Mouse (Mus musculus) hindbrain, embryonic 11.5 days (tissue): Measurements from ENCODE around the gene Pias1. TPM values are rescaled to one million over a fixed set of nuclear protein-coding genes. Genes with fewer than 3 reads are reported as not detected.

Experiments
- ATAC-seq: fragments of 200-750 bp; cut with Nextera tagmentation; 2 replicates; pipeline ENCODE4 v1.8.0; 2017; ENCODE audit warnings: mild to moderate bottlenecking, moderate TSS enrichment, moderate library complexity; ENCODE audit not compliant: low FRiP score
- DNase-seq: peaks from one replicate; pipeline ENCODE4 v3.0.0-alpha.2; 2015; ENCODE audit warnings: low spot score
- H3K27ac ChIP-seq: fragments of 300-500 bp; sonication (generic); 2 replicates; pipeline ENCODE4 v1.5.1; 2014; ENCODE audit warnings: mild to moderate bottlenecking, low read depth, low read length
- H3K27me3 ChIP-seq: fragments of 300-500 bp; sonication (generic); 2 replicates; pipeline ENCODE4 v1.6.1; 2014; ENCODE audit warnings: mild to moderate bottlenecking, low read length, moderate library complexity, mixed read lengths; ENCODE audit not compliant: control insufficient read depth, insufficient read depth
- H3K36me3 ChIP-seq: fragments of 300-500 bp; sonication (generic); 2 replicates; pipeline ENCODE4 v1.6.1; 2014; ENCODE audit warnings: mild to moderate bottlenecking, low read length, moderate library complexity, mixed read lengths; ENCODE audit not compliant: control insufficient read depth, insufficient read depth
- H3K4me1 ChIP-seq: fragments of 300-500 bp; sonication (generic); replicated peaks from 2 replicates; pipeline ENCODE4 v1.6.1; 2014; ENCODE audit warnings: low read length, mixed read lengths; ENCODE audit not compliant: control insufficient read depth, insufficient read depth
- H3K4me2 ChIP-seq: fragments of 300-500 bp; sonication (generic); replicated peaks from 2 replicates; pipeline ENCODE4 v1.6.1; 2014; ENCODE audit warnings: mild to moderate bottlenecking, low read depth, low read length
- H3K4me3 ChIP-seq: fragments of 300-500 bp; sonication (generic); 2 replicates; pipeline ENCODE4 v1.5.1; 2014; ENCODE audit warnings: low read depth, low read length
- H3K9ac ChIP-seq: fragments of 300-500 bp; sonication (generic); 2 replicates; pipeline ENCODE4 v1.6.1; 2014; ENCODE audit warnings: low read depth, low read length
- H3K9me3 ChIP-seq: fragments of 300-500 bp; sonication (generic); 2 replicates; pipeline ENCODE4 v1.6.1; 2016; ENCODE audit warnings: low read length; ENCODE audit not compliant: control insufficient read depth
- WGBS: fragments of 180-500 bp; shearing (Covaris S2); extraction: QIAGEN DNeasy Blood & Tissue Kit; methylation state at CpG from one replicate; pipeline ENCODE4 v1.1.7; 2014; 5-methylcytosine and 5-hydroxymethylcytosine counted together
- polyA plus RNA-seq: library from polyadenylated mRNA; unstranded; fragments of >200 nt; fragmentation: Nextera tagmentation; extraction: Ambion mirVana; gene quantifications from 2 replicates; pipeline ENCODE4 v1.2.1, GENCODE M21; 2014

The Pias1 gene
- polyA plus RNA-seq, 1 experiment from 2014 or later = 71.5 TPM

DNA sequence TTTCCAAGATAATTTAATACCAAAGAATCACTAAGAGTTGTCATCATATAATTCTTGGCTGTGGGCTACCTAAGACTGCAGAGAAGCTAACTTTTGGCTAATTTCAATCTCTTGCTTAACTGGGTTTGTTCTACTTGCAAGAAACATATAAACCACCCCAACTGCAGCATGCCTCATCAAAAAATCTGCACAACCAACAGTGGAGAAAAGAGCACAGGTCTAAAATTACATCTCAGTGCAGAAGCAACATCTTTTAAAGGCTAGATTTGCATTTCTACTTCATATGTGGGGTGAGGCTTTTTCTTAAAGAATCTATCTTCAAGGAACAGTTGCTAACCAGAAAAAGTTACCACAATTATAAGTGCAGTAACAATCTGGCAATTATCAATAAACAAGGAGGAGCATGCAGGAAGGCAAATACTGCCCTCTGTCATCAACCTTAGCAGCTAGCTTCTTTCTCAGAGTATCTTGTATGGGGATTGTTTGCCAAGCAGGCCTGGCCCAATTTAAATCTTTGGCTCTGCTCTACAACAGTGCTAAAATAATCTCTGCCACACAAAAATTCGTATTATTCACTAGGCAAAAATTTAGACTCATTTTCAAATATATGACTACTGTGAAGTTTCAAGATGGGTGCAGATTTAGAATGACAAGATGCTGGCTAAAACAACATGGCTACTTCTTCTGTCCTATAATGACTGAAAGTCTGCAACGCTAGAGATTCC lies 62.7 kb downstream of the Pias1 start:
- Histone ChIP-seq H3K4me2 (no peak overlapping the region), H3K4me1 (no peaks in the 10 kb centered on the region), H3K9ac (no peak overlapping the region), H3K4me3 (no peak overlapping the region), H3K9me3 (no peaks in the 10 kb centered on the region), H3K36me3 (no peaks in the 10 kb centered on the region), H3K27ac (no peak overlapping the region), H3K27me3 (no peaks in the 10 kb centered on the region)
- DNase-seq = no peak
- no peak for ATAC-seq
- 96% methylated on average over 2 of the region's 2 CpGs for WGBS

- H3K9me3 ChIP-seq = no peaks in the 10 kb centered on the region
- H3K4me1 ChIP-seq = no peaks in the 10 kb centered on the region
- H3K4me2 ChIP-seq = no peak overlapping the region
- H3K36me3 ChIP-seq = no peaks in the 10 kb centered on the region; the same call in 1 of the 2 replicates
- no peaks in the 10 kb centered on the region for H3K27me3 ChIP-seq
- ATAC-seq = no peak
- WGBS = 86% methylated on average over 2 of the region's 2 CpGs
- H3K27ac ChIP-seq = no peak overlapping the region
- DNase-seq = no peak
- H3K4me3 ChIP-seq = no peak overlapping the region
- H3K9ac ChIP-seq = no peak overlapping the region
Observed at GRCm38 (mm10) chr9:62920877-62921276, 66.8 kb downstream of the Pias1 start.

- no peak overlapping the region for H3K27ac ChIP-seq
- no peak overlapping the region for H3K9ac ChIP-seq
- no peak overlapping the region for H3K4me3 ChIP-seq
- no peak for ATAC-seq
- no peaks in the 10 kb centered on the region for H3K4me1 ChIP-seq
- no peak for DNase-seq
- no peaks in the 10 kb centered on the region for H3K9me3 ChIP-seq
- no peaks in the 10 kb centered on the region for H3K27me3 ChIP-seq
- WGBS = 89% methylated on average over 1 of the region's 1 CpGs
- no peak overlapping the region for H3K4me2 ChIP-seq
- no peaks in the 10 kb centered on the region; the same call in 1 of the 2 replicates for H3K36me3 ChIP-seq
Observed at GRCm38 (mm10) chr9:62917059-62917458, 70.7 kb downstream of the Pias1 start.

DNA sequence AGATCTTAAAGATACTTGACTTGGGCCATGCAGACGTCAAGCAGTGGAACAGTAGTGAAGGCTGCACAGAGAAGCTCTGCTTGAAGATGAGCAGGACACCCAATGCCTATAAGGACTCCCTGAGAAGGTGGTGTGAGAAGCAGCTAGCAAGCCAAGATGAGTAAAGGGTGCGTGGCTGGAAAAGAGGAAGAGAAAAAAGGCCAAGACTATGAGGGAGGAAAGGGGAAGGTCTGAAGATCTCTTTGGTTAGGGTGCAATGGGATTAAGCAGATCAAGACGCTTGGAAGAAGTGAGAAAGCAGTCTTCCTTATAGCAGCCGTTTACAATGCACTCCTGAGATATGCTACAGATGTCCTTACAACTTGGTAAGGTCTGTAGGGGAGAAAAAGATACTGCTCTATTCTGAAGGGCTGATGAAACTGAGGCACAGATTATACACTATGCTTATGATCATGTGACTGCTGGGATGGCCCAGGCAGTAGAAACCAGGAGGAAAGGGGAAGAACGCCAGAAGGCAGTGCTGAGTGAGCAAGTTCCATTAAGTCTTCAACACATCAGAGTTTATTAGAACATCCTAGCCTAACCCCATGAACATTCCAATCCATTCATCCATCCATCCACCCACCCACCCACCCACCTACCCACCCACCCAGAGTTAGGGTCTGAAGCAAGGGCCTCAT lies 74.2 kb downstream of the Pias1 start:
- no peak overlapping the region for H3K9ac ChIP-seq
- no peak for DNase-seq
- no peak overlapping the region for H3K27ac ChIP-seq
- H3K4me1 ChIP-seq = no peaks in the 10 kb centered on the region
- WGBS = 96% methylated on average over 5 of the region's 5 CpGs
- H3K36me3 ChIP-seq = peaks cover 3% of the 10 kb centered on the region; the same call in 1 of the 2 replicates
- no peaks in the 10 kb centered on the region for H3K27me3 ChIP-seq
- no peak for ATAC-seq
- no peaks in the 10 kb centered on the region for H3K9me3 ChIP-seq
- no peak overlapping the region for H3K4me2 ChIP-seq
- no peak overlapping the region for H3K4me3 ChIP-seq

GRCm38 (mm10) chr9:62905039-62905438 lies 82.7 kb downstream of the Pias1 start:
- no peaks in the 10 kb centered on the region for H3K27me3 ChIP-seq
- no peak overlapping the region for H3K27ac ChIP-seq
- H3K4me3 ChIP-seq = no peak overlapping the region
- DNase-seq = no peak
- whole genome bisulfite sequencing = 96% methylated on average over 8 of the region's 8 CpGs
- H3K4me2 ChIP-seq = no peak overlapping the region
- H3K9me3 ChIP-seq = no peaks in the 10 kb centered on the region
- no peak for ATAC-seq
- no peaks in the 10 kb centered on the region for H3K4me1 ChIP-seq
- 0 out of 2 replicates have a peak, but pooled peaks cover 3% of the 10 kb centered on the region for H3K36me3 ChIP-seq
- H3K9ac ChIP-seq = no peak overlapping the region

- 92% methylated on average over 2 of the region's 2 CpGs for WGBS
- no peak overlapping the region for H3K4me3 ChIP-seq
- H3K36me3 ChIP-seq = no peaks in the 10 kb centered on the region
- no peaks in the 10 kb centered on the region for H3K27me3 ChIP-seq
- no peaks in the 10 kb centered on the region for H3K9me3 ChIP-seq
- H3K4me1 ChIP-seq = no peaks in the 10 kb centered on the region
- ATAC-seq (no peak), DNase-seq (no peak)
- H3K27ac ChIP-seq = no peak overlapping the region
- H3K9ac ChIP-seq = no peak overlapping the region
- no peak overlapping the region for H3K4me2 ChIP-seq
Observed at GRCm38 (mm10) chr9:62903841-62904240, 83.9 kb downstream of the Pias1 start.

DNA sequence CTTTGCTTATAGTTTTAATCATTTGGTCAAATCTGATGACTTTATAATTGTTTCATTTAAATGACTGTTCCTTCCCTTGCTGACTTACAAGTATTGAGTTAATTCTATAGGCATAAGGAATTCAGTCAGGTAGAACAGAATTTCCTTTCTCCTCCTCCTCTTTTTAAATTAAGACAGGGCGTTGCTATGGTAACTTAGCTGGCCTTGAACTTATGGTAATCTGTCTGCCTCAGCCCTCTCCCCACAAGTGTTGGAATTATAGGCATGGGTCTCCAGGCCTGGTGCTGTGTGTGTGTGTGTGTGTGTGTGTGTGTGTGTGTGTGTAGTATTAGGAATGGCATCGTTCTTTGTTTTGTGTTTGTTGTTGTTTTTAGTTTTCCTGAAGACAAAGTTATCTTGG lies 86.0 kb downstream of the Pias1 start:
- ATAC-seq = no peak

GRCm38 (mm10) chr9:62894486-62894885 lies 93.2 kb downstream of the Pias1 start:
- Histone ChIP-seq H3K4me2 (no peak overlapping the region), H3K4me1 (no peaks in the 10 kb centered on the region), H3K9me3 (no peaks in the 10 kb centered on the region), H3K27me3 (no peaks in the 10 kb centered on the region), H3K27ac (no peak overlapping the region), H3K36me3 (peaks cover 7% of the 10 kb centered on the region), H3K9ac (no peak overlapping the region), H3K4me3 (no peak overlapping the region)
- ATAC-seq (no peak), DNase-seq (no peak)
- 96% methylated on average over 1 of the region's 1 CpGs for WGBS

More for the DNA sequence above, 86.0 kb downstream of the Pias1 start:
- H3K36me3 ChIP-seq = no peaks in the 10 kb centered on the region
- no peak overlapping the region for H3K27ac ChIP-seq
- no peak overlapping the region for H3K4me3 ChIP-seq
- DNase-seq = peak; percentile 28
- WGBS = 81% methylated on average over 2 of the region's 2 CpGs
- H3K9me3 ChIP-seq = no peaks in the 10 kb centered on the region
- no peaks in the 10 kb centered on the region for H3K4me1 ChIP-seq
- H3K4me2 ChIP-seq = no peak overlapping the region
- H3K9ac ChIP-seq = no peak overlapping the region
- H3K27me3 ChIP-seq = no peaks in the 10 kb centered on the region

DNA sequence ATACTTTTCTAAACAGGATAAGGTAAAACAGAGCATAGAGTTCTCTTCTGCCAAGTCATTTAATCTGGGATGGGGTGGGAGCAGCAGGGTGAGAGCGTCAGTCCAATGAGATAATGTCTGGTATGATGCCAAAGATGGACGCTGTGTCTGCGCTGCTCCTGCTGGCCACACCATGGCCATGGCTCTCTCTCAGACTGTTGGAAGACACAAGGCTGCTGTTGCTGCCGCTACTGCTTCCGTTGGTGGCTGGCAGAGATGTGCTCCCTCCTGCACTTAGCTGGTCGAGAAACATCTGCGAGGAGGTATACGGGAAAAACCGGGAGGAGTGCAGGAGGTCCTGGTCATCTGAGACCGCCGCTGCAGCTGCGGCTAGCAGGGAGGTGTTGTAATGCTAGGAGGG lies 105.9 kb downstream of the Pias1 start:
- DNase-seq = no peak
- 79% methylated on average over 12 of the region's 12 CpGs for WGBS
- H3K27me3 ChIP-seq = no peaks in the 10 kb centered on the region
- no peaks in the 10 kb centered on the region for H3K9me3 ChIP-seq
- no peak overlapping the region for H3K9ac ChIP-seq
- no peak overlapping the region for H3K4me3 ChIP-seq
- ATAC-seq = no peak
- no peaks in the 10 kb centered on the region for H3K4me1 ChIP-seq
- H3K4me2 ChIP-seq = no peak overlapping the region
- H3K36me3 ChIP-seq = 0 out of 2 replicates have a peak, but pooled peaks cover 5% of the 10 kb centered on the region
- no peak overlapping the region for H3K27ac ChIP-seq
